Mouse (Mus musculus): ENCODE data around the gene Psma4. TPM values are rescaled to one million over a fixed set of nuclear protein-coding genes. Genes with fewer than 3 reads are reported as not detected.

Psma4 gene
- polyA plus RNA-seq (2015; fragmentation: Nextera tagmentation; extraction: Ambion mirVana) = 214 and 239 TPM in 2 replicates

GRCm38 (mm10) chr9:54950575-54951321 is at the start of gene Psma4, which contains the start of gene AY074887:
TSS of gene Psma4 (plus strand) at chr9:54950790.
TSS of gene AY074887 (minus strand) at chr9:54950998.
- WGBS = under 1% methylated on average over 65 of the region's 65 CpGs
- no peaks in the 10 kb centered on the region for H3K9me3 ChIP-seq (replicated peaks; ENCODE audit: control insufficient read depth, low read length)
- peak; percentile 99 for ATAC-seq (replicated peaks; ENCODE audit: extremely low read depth, insufficient read depth, low FRiP score)
- H3K27me3 ChIP-seq (ENCODE audit: control insufficient read depth, insufficient read depth, low read length) = no peaks in the 10 kb centered on the region
- peaks cover 27% of the 10 kb centered on the region for H3K36me3 ChIP-seq (ENCODE audit: control insufficient read depth, insufficient read depth)
- peak within 1 kb of the TSS; percentile 89 for H3K4me3 ChIP-seq (ENCODE audit: low read length)
- peak within 1 kb of the TSS; percentile 94 for H3K9ac ChIP-seq (ENCODE audit: low read length)
- H3K27ac ChIP-seq (ENCODE audit: low read length) = peak within 1 kb of the TSS; percentile 86
- peak within 1 kb of the TSS; percentile 87 for H3K4me2 ChIP-seq (ENCODE audit: low read depth, low read length)
- peaks cover 14% of the 10 kb centered on the region for H3K4me1 ChIP-seq (ENCODE audit: control insufficient read depth, insufficient read depth, low read length)

- WGBS = 76% methylated on average over 5 of the region's 5 CpGs
- no peak for ATAC-seq (replicated peaks; ENCODE audit: extremely low read depth, insufficient read depth, low FRiP score)
- H3K4me2 ChIP-seq (ENCODE audit: low read depth, low read length) = no peak overlapping the region
- no peak overlapping the region for H3K9ac ChIP-seq (ENCODE audit: low read length)
- no peak overlapping the region for H3K27ac ChIP-seq (ENCODE audit: low read length)
- H3K36me3 ChIP-seq (ENCODE audit: control insufficient read depth, insufficient read depth) = peaks cover 33% of the 10 kb centered on the region
- H3K4me3 ChIP-seq (ENCODE audit: low read length) = no peak overlapping the region
- H3K27me3 ChIP-seq (ENCODE audit: control insufficient read depth, insufficient read depth, low read length) = no peaks in the 10 kb centered on the region
- no peaks in the 10 kb centered on the region for H3K4me1 ChIP-seq (ENCODE audit: control insufficient read depth, insufficient read depth, low read length)
- H3K9me3 ChIP-seq (replicated peaks; ENCODE audit: control insufficient read depth, low read length) = no peaks in the 10 kb centered on the region
Observed at GRCm38 (mm10) chr9:54909446-54909845, 41.1 kb upstream of the Psma4 start.

GRCm38 (mm10) chr9:54915576-54915975 is 35.0 kb upstream of the Psma4 start:
- no peak overlapping the region for H3K4me3 ChIP-seq (ENCODE audit: low read length)
- no peak for ATAC-seq (replicated peaks; ENCODE audit: extremely low read depth, insufficient read depth, low FRiP score)
- H3K4me1 ChIP-seq (ENCODE audit: control insufficient read depth, insufficient read depth, low read length) = peaks cover 3% of the 10 kb centered on the region; the same call in 1 of the 2 replicates
- 62% methylated on average over 7 of the region's 7 CpGs for WGBS
- H3K27ac ChIP-seq (ENCODE audit: low read length) = no peak overlapping the region
- H3K9me3 ChIP-seq (replicated peaks; ENCODE audit: control insufficient read depth, low read length) = no peaks in the 10 kb centered on the region
- no peak overlapping the region for H3K9ac ChIP-seq (ENCODE audit: low read length)
- H3K27me3 ChIP-seq (ENCODE audit: control insufficient read depth, insufficient read depth, low read length) = no peaks in the 10 kb centered on the region
- H3K4me2 ChIP-seq (ENCODE audit: low read depth, low read length) = no peak overlapping the region
- H3K36me3 ChIP-seq (ENCODE audit: control insufficient read depth, insufficient read depth) = peaks cover 3% of the 10 kb centered on the region; the same call in 1 of the 2 replicates

GRCm38 (mm10) chr9:54916401-54916800 is 34.2 kb upstream of the Psma4 start:
- no peak overlapping the region for H3K27ac ChIP-seq (ENCODE audit: low read length)

GRCm38 (mm10) chr9:54917010-54917677 is 33.4 kb upstream of the Psma4 start, which contains the start of gene Hykk:
TSS of gene Hykk (plus strand) at chr9:54917283.
- Histone ChIP-seq H3K4me3 (ENCODE audit: low read length) (peak within 1 kb of the TSS; percentile 72), H3K4me1 (ENCODE audit: control insufficient read depth, insufficient read depth, low read length) (peaks cover 3% of the 10 kb centered on the region; the same call in 1 of the 2 replicates), H3K36me3 (ENCODE audit: control insufficient read depth, insufficient read depth) (peaks cover 2% of the 10 kb centered on the region; the same call in 1 of the 2 replicates), H3K9ac (ENCODE audit: low read length) (peak within 1 kb of the TSS; percentile 79), H3K4me2 (ENCODE audit: low read depth, low read length) (peak within 1 kb of the TSS; percentile 76), H3K27ac (ENCODE audit: low read length) (peak within 1 kb of the TSS; percentile 38), H3K27me3 (ENCODE audit: control insufficient read depth, insufficient read depth, low read length) (no peaks in the 10 kb centered on the region), H3K9me3 (replicated peaks; ENCODE audit: control insufficient read depth, low read length) (no peaks in the 10 kb centered on the region)
- ATAC-seq (replicated peaks; ENCODE audit: extremely low read depth, insufficient read depth, low FRiP score) = peak; percentile 98
- under 1% methylated on average over 34 of the region's 34 CpGs for WGBS

More at GRCm38 (mm10) chr9:54916401-54916800, 34.2 kb upstream of the Psma4 start:
- WGBS = 66% methylated on average over 8 of the region's 8 CpGs
- H3K4me2 ChIP-seq (ENCODE audit: low read depth, low read length) = peak overlapping the region; percentile 76
- peak overlapping the region; percentile 72; the same call in 1 of the 2 replicates for H3K4me3 ChIP-seq (ENCODE audit: low read length)
- H3K9me3 ChIP-seq (replicated peaks; ENCODE audit: control insufficient read depth, low read length) = no peaks in the 10 kb centered on the region
- peaks cover 3% of the 10 kb centered on the region; the same call in 1 of the 2 replicates for H3K36me3 ChIP-seq (ENCODE audit: control insufficient read depth, insufficient read depth)
- H3K9ac ChIP-seq (ENCODE audit: low read length) = no peak overlapping the region
- no peaks in the 10 kb centered on the region for H3K27me3 ChIP-seq (ENCODE audit: control insufficient read depth, insufficient read depth, low read length)
- ATAC-seq (replicated peaks; ENCODE audit: extremely low read depth, insufficient read depth, low FRiP score) = no peak
- H3K4me1 ChIP-seq (ENCODE audit: control insufficient read depth, insufficient read depth, low read length) = peaks cover 3% of the 10 kb centered on the region; the same call in 1 of the 2 replicates

- H3K27ac ChIP-seq (ENCODE audit: low read length) = no peak overlapping the region
- H3K9ac ChIP-seq (ENCODE audit: low read length) = no peak overlapping the region
- 72% methylated on average over 2 of the region's 2 CpGs for WGBS
- H3K27me3 ChIP-seq (ENCODE audit: control insufficient read depth, insufficient read depth, low read length) = no peaks in the 10 kb centered on the region
- ATAC-seq (replicated peaks; ENCODE audit: extremely low read depth, insufficient read depth, low FRiP score) = no peak
- no peak overlapping the region for H3K4me2 ChIP-seq (ENCODE audit: low read depth, low read length)
- H3K4me1 ChIP-seq (ENCODE audit: control insufficient read depth, insufficient read depth, low read length) = peaks cover 3% of the 10 kb centered on the region; the same call in 1 of the 2 replicates
- peaks cover 8% of the 10 kb centered on the region for H3K36me3 ChIP-seq (ENCODE audit: control insufficient read depth, insufficient read depth)
- H3K4me3 ChIP-seq (ENCODE audit: low read length) = no peak overlapping the region
- H3K9me3 ChIP-seq (replicated peaks; ENCODE audit: control insufficient read depth, low read length) = no peaks in the 10 kb centered on the region
Observed at GRCm38 (mm10) chr9:54918191-54918590, 32.4 kb upstream of the Psma4 start.

- Histone ChIP-seq H3K9me3 (replicated peaks; ENCODE audit: control insufficient read depth, low read length) (no peaks in the 10 kb centered on the region), H3K27me3 (ENCODE audit: control insufficient read depth, insufficient read depth, low read length) (no peaks in the 10 kb centered on the region), H3K4me2 (ENCODE audit: low read depth, low read length) (no peak overlapping the region), H3K9ac (ENCODE audit: low read length) (no peak overlapping the region), H3K36me3 (ENCODE audit: control insufficient read depth, insufficient read depth) (peaks cover 8% of the 10 kb centered on the region), H3K4me1 (ENCODE audit: control insufficient read depth, insufficient read depth, low read length) (peaks cover 3% of the 10 kb centered on the region; the same call in 1 of the 2 replicates), H3K4me3 (ENCODE audit: low read length) (no peak overlapping the region), H3K27ac (ENCODE audit: low read length) (no peak overlapping the region)
- WGBS = 89% methylated on average over 5 of the region's 5 CpGs
- no peak for ATAC-seq (replicated peaks; ENCODE audit: extremely low read depth, insufficient read depth, low FRiP score)
Observed at GRCm38 (mm10) chr9:54918781-54919180, 31.8 kb upstream of the Psma4 start.

GRCm38 (mm10) chr9:54919946-54920345 is 30.6 kb upstream of the Psma4 start:
- 50% methylated on average over 4 of the region's 4 CpGs for WGBS
- ATAC-seq (replicated peaks; ENCODE audit: extremely low read depth, insufficient read depth, low FRiP score) = no peak
- Histone ChIP-seq H3K4me2 (ENCODE audit: low read depth, low read length) (no peak overlapping the region), H3K4me1 (ENCODE audit: control insufficient read depth, insufficient read depth, low read length) (peaks cover 3% of the 10 kb centered on the region; the same call in 1 of the 2 replicates), H3K36me3 (ENCODE audit: control insufficient read depth, insufficient read depth) (peaks cover 8% of the 10 kb centered on the region), H3K9me3 (replicated peaks; ENCODE audit: control insufficient read depth, low read length) (no peaks in the 10 kb centered on the region), H3K27ac (ENCODE audit: low read length) (no peak overlapping the region), H3K27me3 (ENCODE audit: control insufficient read depth, insufficient read depth, low read length) (no peaks in the 10 kb centered on the region), H3K9ac (ENCODE audit: low read length) (no peak overlapping the region), H3K4me3 (ENCODE audit: low read length) (no peak overlapping the region)

GRCm38 (mm10) chr9:54930741-54931140 is 19.8 kb upstream of the Psma4 start:
- Histone ChIP-seq H3K4me2 (ENCODE audit: low read depth, low read length) (no peak overlapping the region), H3K9ac (ENCODE audit: low read length) (no peak overlapping the region)
- 89% methylated on average over 1 of the region's 1 CpGs for WGBS

More at GRCm38 (mm10) chr9:54930741-54931140, 19.8 kb upstream of the Psma4 start:
- no peak overlapping the region for H3K4me3 ChIP-seq (ENCODE audit: low read length)
- H3K36me3 ChIP-seq (ENCODE audit: control insufficient read depth, insufficient read depth) = no peaks in the 10 kb centered on the region
- H3K4me1 ChIP-seq (ENCODE audit: control insufficient read depth, insufficient read depth, low read length) = no peaks in the 10 kb centered on the region
- H3K27me3 ChIP-seq (ENCODE audit: control insufficient read depth, insufficient read depth, low read length) = no peaks in the 10 kb centered on the region
- no peak overlapping the region for H3K27ac ChIP-seq (ENCODE audit: low read length)
- H3K9me3 ChIP-seq (replicated peaks; ENCODE audit: control insufficient read depth, low read length) = no peaks in the 10 kb centered on the region
- ATAC-seq (replicated peaks; ENCODE audit: extremely low read depth, insufficient read depth, low FRiP score) = no peak
